Mouse (Mus musculus): ENCODE data around the gene Trank1. TPM values are rescaled to one million over a fixed set of nuclear protein-coding genes. Genes with fewer than 3 reads are reported as not detected.

Gene Trank1
- 0.05 and 0.20 TPM in 2 replicates for polyA plus RNA-seq (2012; rRNA removed)

DNA sequence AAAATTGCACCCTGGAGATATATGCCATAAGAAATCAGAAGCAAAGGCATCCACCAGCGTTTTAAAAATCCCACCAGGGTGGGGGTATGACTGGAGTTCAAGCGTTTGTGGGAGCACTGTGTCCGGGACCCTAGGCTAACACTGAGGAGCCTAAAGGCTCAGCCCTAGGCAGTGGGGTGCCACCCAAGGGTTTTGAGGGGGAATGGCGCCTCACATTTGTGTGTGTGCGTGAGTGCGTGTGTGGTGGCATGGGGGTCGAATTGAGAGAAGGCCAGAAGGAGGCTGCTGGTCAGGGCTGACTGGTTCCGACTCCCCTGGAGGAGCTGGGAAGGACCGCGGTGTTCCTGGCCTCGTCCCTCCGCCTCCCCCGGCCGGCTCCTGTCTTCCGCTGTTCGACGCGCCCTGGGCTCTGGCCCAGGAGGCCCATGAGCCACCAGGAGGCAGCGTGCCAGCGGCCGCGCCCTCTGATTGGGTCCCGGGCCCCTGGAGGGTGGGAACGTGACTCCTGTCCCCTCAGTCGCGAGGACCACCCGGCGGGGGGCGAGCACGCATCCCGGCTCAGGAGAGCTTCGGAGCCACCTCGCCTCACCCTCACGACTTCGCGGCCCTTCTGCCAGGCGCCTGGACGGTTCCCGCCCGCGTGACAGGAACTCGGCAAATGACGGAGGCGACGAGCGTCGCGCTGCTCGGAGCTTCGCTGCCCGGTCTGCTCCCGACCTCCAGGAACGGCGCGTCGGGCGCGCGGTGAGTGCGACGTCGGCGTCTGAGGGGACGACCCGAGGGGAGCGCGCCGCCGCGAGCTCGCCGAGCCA, at the start of gene Trank1:
TSS of gene Trank1 (plus strand) at position 709 of the 812 bp plus-strand sequence.
- Histone ChIP-seq H3K4me3 (replicated peaks; ENCODE audit: extremely low read depth, low read depth, low read length) (no peak within 1 kb of the TSS), H3K4me1 (ENCODE audit: control insufficient read depth, insufficient read depth, low read length) (no peaks in the 10 kb centered on the region; the same call in 1 of the 2 replicates)
- no peak for DNase-seq
- TF ChIP-seq CTCF (IDR thresholded peaks at IDR 0.05; ENCODE audit: insufficient read depth, low read length): no peak
- TF ChIP-seq POLR2A (IDR thresholded peaks at IDR 0.05; ENCODE audit: borderline replicate concordance, extremely low read depth, low read depth, low read length): no peak
- 11% methylated on average over 72 of the region's 72 CpGs for WGBS

DNA sequence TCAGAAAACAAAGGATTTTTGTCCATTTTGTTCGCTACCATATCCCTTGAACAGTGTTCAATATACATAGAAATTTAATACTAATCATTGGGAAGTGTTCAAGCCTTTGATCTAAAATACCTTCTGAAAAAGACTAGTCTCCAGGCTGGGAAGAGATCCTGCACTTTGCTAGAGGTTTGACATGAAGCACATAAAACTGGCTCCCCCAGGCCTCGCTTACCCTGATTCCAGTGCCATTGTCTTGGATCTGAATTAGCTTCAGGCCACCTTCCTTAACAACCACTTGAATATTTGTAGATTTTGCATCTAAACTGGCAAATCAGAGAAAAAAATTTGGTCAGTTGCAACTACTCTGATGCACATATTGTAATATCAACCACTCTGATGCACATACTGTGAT, 43.5 kb upstream of the Trank1 start:
- DNase-seq: no peak
- TF ChIP-seq CTCF (IDR thresholded peaks at IDR 0.05; ENCODE audit: insufficient read depth, low read length): no peak
- TF ChIP-seq POLR2A (IDR thresholded peaks at IDR 0.05; ENCODE audit: borderline replicate concordance, extremely low read depth, low read depth, low read length): no peak
- 98% methylated on average over 2 of the region's 2 CpGs for WGBS
- no peak overlapping the region for H3K4me3 ChIP-seq (replicated peaks; ENCODE audit: extremely low read depth, low read depth, low read length)
- peaks cover 4% of the 10 kb centered on the region; the same call in 1 of the 2 replicates for H3K4me1 ChIP-seq (ENCODE audit: control insufficient read depth, insufficient read depth, low read length)

GRCm38 (mm10) chr9:111270606-111271005, 40.9 kb upstream of the Trank1 start:
- TF ChIP-seq POLR2A (IDR thresholded peaks at IDR 0.05; ENCODE audit: borderline replicate concordance, extremely low read depth, low read depth, low read length) (no peak), CTCF (IDR thresholded peaks at IDR 0.05; ENCODE audit: insufficient read depth, low read length) (no peak)
- Histone ChIP-seq H3K4me1 (ENCODE audit: control insufficient read depth, insufficient read depth, low read length) (peaks cover 15% of the 10 kb centered on the region), H3K4me3 (replicated peaks; ENCODE audit: extremely low read depth, low read depth, low read length) (peak overlapping the region; percentile 89)
- WGBS: 7% methylated on average over 5 of the region's 5 CpGs
- no peak for DNase-seq

GRCm38 (mm10) chr9:111271056-111271433, 40.5 kb upstream of the Trank1 start:
- no peak for DNase-seq
- Histone ChIP-seq H3K4me3 (replicated peaks; ENCODE audit: extremely low read depth, low read depth, low read length) (peak overlapping the region; percentile 89), H3K4me1 (ENCODE audit: control insufficient read depth, insufficient read depth, low read length) (peaks cover 15% of the 10 kb centered on the region)
- WGBS: under 1% methylated on average over 32 of the region's 32 CpGs
- TF ChIP-seq CTCF (IDR thresholded peaks at IDR 0.05; ENCODE audit: insufficient read depth, low read length): no peak
- no peak for TF ChIP-seq POLR2A (IDR thresholded peaks at IDR 0.05; ENCODE audit: borderline replicate concordance, extremely low read depth, low read depth, low read length)

GRCm38 (mm10) chr9:111271434-111272160, 39.9 kb upstream of the Trank1 start, which contains the start of the genes Mlh1 and Epm2aip1:
TSS of gene Mlh1 (minus strand) at chr9:111271791.
TSS of gene Epm2aip1 (plus strand) at chr9:111271929.
- Histone ChIP-seq H3K4me1 (ENCODE audit: control insufficient read depth, insufficient read depth, low read length) (peaks cover 15% of the 10 kb centered on the region), H3K4me3 (replicated peaks; ENCODE audit: extremely low read depth, low read depth, low read length) (peak within 1 kb of the TSS; percentile 89)
- WGBS: under 1% methylated on average over 64 of the region's 64 CpGs
- peak; percentile 99 for DNase-seq
- peak; percentile 98 for TF ChIP-seq POLR2A (IDR thresholded peaks at IDR 0.05; ENCODE audit: borderline replicate concordance, extremely low read depth, low read depth, low read length)
- no peak for TF ChIP-seq CTCF (IDR thresholded peaks at IDR 0.05; ENCODE audit: insufficient read depth, low read length)

GRCm38 (mm10) chr9:111272356-111272755, 39.2 kb upstream of the Trank1 start:
- 4% methylated on average over 19 of the region's 19 CpGs for WGBS

DNA sequence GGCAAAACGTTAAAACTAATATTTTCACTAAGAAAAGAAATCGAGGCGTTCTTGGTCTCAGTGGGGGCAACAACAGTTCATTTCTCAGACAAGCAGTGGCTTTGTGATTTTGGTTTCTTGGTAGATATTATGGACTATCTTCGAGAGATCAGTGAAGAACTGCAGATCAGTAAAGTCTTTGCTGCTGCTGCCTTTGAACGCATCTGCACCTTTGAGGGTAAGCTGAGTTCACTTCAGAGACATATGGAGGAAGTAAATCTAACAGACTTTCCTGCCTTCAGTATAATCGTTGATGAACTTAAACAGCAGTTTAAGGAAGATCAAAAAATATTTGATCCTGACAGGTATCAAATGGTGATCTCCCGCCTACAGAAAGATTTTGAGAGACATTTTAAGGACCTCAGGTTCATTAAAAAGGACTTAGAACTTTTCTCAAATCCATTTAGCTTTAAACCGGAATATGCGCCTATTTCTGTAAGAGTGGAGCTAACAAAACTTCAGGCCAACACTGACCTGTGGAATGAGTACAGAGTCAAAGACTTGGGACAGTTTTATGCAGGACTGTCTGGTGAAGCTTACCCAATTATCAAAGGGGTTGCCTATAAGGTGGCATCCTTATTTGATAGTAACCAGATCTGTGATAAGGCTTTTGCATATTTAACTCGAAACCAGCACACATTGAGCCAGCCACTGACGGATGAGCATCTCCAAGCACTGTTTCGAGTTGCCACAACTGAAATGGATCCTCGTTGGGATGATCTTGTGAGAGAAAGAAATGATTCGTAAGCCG, 38.3 kb upstream of the Trank1 start:
- Histone ChIP-seq H3K4me1 (ENCODE audit: control insufficient read depth, insufficient read depth, low read length) (peaks cover 15% of the 10 kb centered on the region), H3K4me3 (replicated peaks; ENCODE audit: extremely low read depth, low read depth, low read length) (peak overlapping the region; percentile 37)
- 47% methylated on average over 15 of the region's 15 CpGs for WGBS
- DNase-seq: no peak
- TF ChIP-seq POLR2A (IDR thresholded peaks at IDR 0.05; ENCODE audit: borderline replicate concordance, extremely low read depth, low read depth, low read length) (no peak), CTCF (IDR thresholded peaks at IDR 0.05; ENCODE audit: insufficient read depth, low read length) (no peak)

More at GRCm38 (mm10) chr9:111272356-111272755, 39.2 kb upstream of the Trank1 start:
- DNase-seq: no peak
- peaks cover 15% of the 10 kb centered on the region for H3K4me1 ChIP-seq (ENCODE audit: control insufficient read depth, insufficient read depth, low read length)
- 0 out of 2 replicates have a peak, but pooled peaks have one; percentile 5 for TF ChIP-seq POLR2A (IDR thresholded peaks at IDR 0.05; ENCODE audit: borderline replicate concordance, extremely low read depth, low read depth, low read length)
- TF ChIP-seq CTCF (IDR thresholded peaks at IDR 0.05; ENCODE audit: insufficient read depth, low read length): no peak
- H3K4me3 ChIP-seq (replicated peaks; ENCODE audit: extremely low read depth, low read depth, low read length): peak overlapping the region; percentile 74

GRCm38 (mm10) chr9:111273958-111274357, 37.6 kb upstream of the Trank1 start:
- DNase-seq: no peak
- TF ChIP-seq POLR2A (IDR thresholded peaks at IDR 0.05; ENCODE audit: borderline replicate concordance, extremely low read depth, low read depth, low read length) (no peak), CTCF (IDR thresholded peaks at IDR 0.05; ENCODE audit: insufficient read depth, low read length) (no peak)
- 30% methylated on average over 1 of the region's 1 CpGs for WGBS
- H3K4me1 ChIP-seq (ENCODE audit: control insufficient read depth, insufficient read depth, low read length): peaks cover 15% of the 10 kb centered on the region
- H3K4me3 ChIP-seq (replicated peaks; ENCODE audit: extremely low read depth, low read depth, low read length): no peak overlapping the region

- TF ChIP-seq POLR2A (IDR thresholded peaks at IDR 0.05; ENCODE audit: borderline replicate concordance, extremely low read depth, low read depth, low read length): no peak
- no peak for TF ChIP-seq CTCF (IDR thresholded peaks at IDR 0.05; ENCODE audit: insufficient read depth, low read length)
- no peak for DNase-seq
- Histone ChIP-seq H3K4me1 (ENCODE audit: control insufficient read depth, insufficient read depth, low read length) (peaks cover 15% of the 10 kb centered on the region), H3K4me3 (replicated peaks; ENCODE audit: extremely low read depth, low read depth, low read length) (no peak overlapping the region)
- 3% methylated on average over 1 of the region's 1 CpGs for WGBS
Observed at GRCm38 (mm10) chr9:111275156-111275555, 36.4 kb upstream of the Trank1 start.

Measured in lung, adult 2 months (tissue).